Mouse (Mus musculus) CH12.LX (cell line): ENCODE data around the gene Afg3l1. TPM values are rescaled to one million over a fixed set of nuclear protein-coding genes. Genes with fewer than 3 reads are reported as not detected.

Experiments
- DNase-seq: peaks from one replicate; pipeline ENCODE4 v3.0.0-alpha.2; 2013; ENCODE audit errors: extremely low read depth
- H3K27ac ChIP-seq: 2 replicates; pipeline ENCODE4 v1.5.1; 2012; ENCODE audit warnings: low read depth, mild to moderate bottlenecking, control low read depth, moderate library complexity; ENCODE audit not compliant: insufficient read depth
- H3K27me3 ChIP-seq: replicated peaks from 2 replicates; pipeline ENCODE3; 2012; ENCODE audit warnings: inconsistent platforms
- H3K36me3 ChIP-seq, 2 experiments: replicated peaks in 1 of 2; 2 replicates each; pipeline versions ENCODE3 to v1.6.1; 2012; ENCODE audit warnings: inconsistent platforms in 1 of 2, low read length in 1 of 2, mild to moderate bottlenecking in 1 of 2, mixed read lengths in 1 of 2, moderate library complexity in 1 of 2; ENCODE audit not compliant: control insufficient read depth in 1 of 2, insufficient read depth in 1 of 2
- H3K4me1 ChIP-seq, 2 experiments: 2 replicates each; pipeline ENCODE4 v1.6.1; 2012; ENCODE audit warnings: inconsistent platforms in 1 of 2, moderate library complexity in 1 of 2; ENCODE audit not compliant: insufficient read depth in 2 of 2, control insufficient read depth in 1 of 2
- H3K4me2 ChIP-seq: 2 replicates; pipeline ENCODE4 v1.6.1; 2012; ENCODE audit warnings: low read depth, mild to moderate bottlenecking, control low read depth; ENCODE audit not compliant: poor library complexity, insufficient read depth, severe bottlenecking
- H3K4me3 ChIP-seq, 3 experiments: fragments of 150-350 bp in 1 of 3; sonication (generic) in 1 of 3; replicated peaks in 1 of 3; 2 replicates each; pipeline versions ENCODE3 to v1.5.1; 2011 to 2012; ENCODE audit warnings: low read depth in 2 of 3, low read length in 2 of 3, mild to moderate bottlenecking in 2 of 3, moderate library complexity in 2 of 3, control low read depth in 1 of 3, improper control_type of control experiment in 1 of 3, inconsistent platforms in 1 of 3, mixed read lengths in 1 of 3; ENCODE audit not compliant: poor library complexity in 1 of 3
- H3K79me2 ChIP-seq: replicated peaks from 2 replicates; pipeline ENCODE4 v1.6.1; 2012; ENCODE audit warnings: mild to moderate bottlenecking, moderate library complexity; ENCODE audit not compliant: control insufficient read depth, poor library complexity, insufficient read depth, severe bottlenecking; ENCODE audit errors: extremely low read depth
- H3K9ac ChIP-seq: 2 replicates; pipeline ENCODE4 v1.6.1; 2012; ENCODE audit warnings: low read depth, mild to moderate bottlenecking, control low read depth, moderate library complexity; ENCODE audit not compliant: insufficient read depth
- H3K9me3 ChIP-seq: replicated peaks from 2 replicates; pipeline ENCODE3; 2012; ENCODE audit warnings: low read length, inconsistent platforms, mixed read lengths
- E2F4 ChIP-seq: IDR thresholded peaks from 2 replicates; pipeline ENCODE4 v1.6.1; 2011; ENCODE audit warnings: low read depth, low read length, improper control_type of control experiment; ENCODE audit not compliant: insufficient replicate concordance
- ELF1 ChIP-seq: IDR thresholded peaks from 2 replicates; pipeline ENCODE4 v1.6.1; 2014; ENCODE audit warnings: low read depth, mild to moderate bottlenecking, inconsistent platforms, low read length, improper control_type of control experiment
- ETS1 ChIP-seq: conservative IDR thresholded peaks from 2 replicates; pipeline ENCODE4 v1.6.1; 2012; ENCODE audit warnings: low read depth, mild to moderate bottlenecking, inconsistent platforms, low read length, improper control_type of control experiment, moderate library complexity
- IRF4 ChIP-seq: IDR thresholded peaks from 2 replicates; pipeline ENCODE4 v1.6.1; 2014; ENCODE audit warnings: low read depth, mild to moderate bottlenecking, inconsistent platforms, low read length, improper control_type of control experiment
- JUN ChIP-seq: IDR thresholded peaks from 2 replicates; pipeline ENCODE4 v1.6.1; 2011; ENCODE audit warnings: low read depth, mild to moderate bottlenecking, low read length, improper control_type of control experiment, moderate library complexity; ENCODE audit not compliant: insufficient read depth
- JUND ChIP-seq: conservative IDR thresholded peaks from 2 replicates; pipeline ENCODE4 v1.6.1; 2011; ENCODE audit warnings: low read depth, low read length, improper control_type of control experiment
- KAT2A ChIP-seq: IDR thresholded peaks from 2 replicates; pipeline ENCODE4 v1.6.1; 2012; ENCODE audit warnings: low read length, improper control_type of control experiment, inconsistent platforms; ENCODE audit not compliant: insufficient replicate concordance
- MAX ChIP-seq: IDR thresholded peaks from 2 replicates; pipeline ENCODE4 v1.6.1; 2011; ENCODE audit warnings: low read length, improper control_type of control experiment
- MAZ ChIP-seq: IDR thresholded peaks from 2 replicates; pipeline ENCODE4 v1.6.1; 2012; ENCODE audit warnings: low read depth, mild to moderate bottlenecking, inconsistent platforms, low read length, improper control_type of control experiment, moderate library complexity
- MEF2A ChIP-seq: IDR thresholded peaks from 2 replicates; pipeline ENCODE4 v1.6.1; 2014; ENCODE audit warnings: low read depth, mild to moderate bottlenecking, inconsistent platforms, low read length, improper control_type of control experiment, borderline replicate concordance
- MYC ChIP-seq: IDR thresholded peaks from 2 replicates; pipeline ENCODE4 v1.6.1; 2011; ENCODE audit warnings: low read depth, mild to moderate bottlenecking, improper control_type of control experiment, low read length
- NRF1 ChIP-seq: IDR thresholded peaks from 2 replicates; pipeline ENCODE4 v1.6.1; 2014; ENCODE audit warnings: low read depth, mild to moderate bottlenecking, inconsistent platforms, low read length, improper control_type of control experiment, moderate library complexity
- PAX5 ChIP-seq: IDR thresholded peaks from 2 replicates; pipeline ENCODE4 v1.6.1; 2012; ENCODE audit warnings: low read length, inconsistent platforms, mixed read lengths
- POLR2A ChIP-seq: IDR thresholded peaks from 2 replicates; pipeline ENCODE4 v1.6.1; 2011; ENCODE audit warnings: low read depth, mild to moderate bottlenecking, improper control_type of control experiment, low read length
- RAD21 ChIP-seq: IDR thresholded peaks from 2 replicates; pipeline ENCODE4 v1.6.1; 2011; ENCODE audit warnings: low read depth, mild to moderate bottlenecking, low read length, improper control_type of control experiment, moderate library complexity
- RCOR1 ChIP-seq: conservative IDR thresholded peaks from 2 replicates; pipeline ENCODE4 v1.6.1; 2012; ENCODE audit warnings: low read depth, mild to moderate bottlenecking, inconsistent platforms, low read length, improper control_type of control experiment
- SMC3 ChIP-seq: IDR thresholded peaks from 2 replicates; pipeline ENCODE4 v1.6.1; 2011; ENCODE audit warnings: low read depth, low read length, improper control_type of control experiment
- TCF12 ChIP-seq: IDR thresholded peaks from 2 replicates; pipeline ENCODE4 v1.6.1; 2014; ENCODE audit warnings: low read depth, mild to moderate bottlenecking, inconsistent platforms, low read length, improper control_type of control experiment
- USF1 ChIP-seq: IDR thresholded peaks from 2 replicates; pipeline ENCODE4 v1.6.1; 2014; ENCODE audit warnings: low read depth, mild to moderate bottlenecking, inconsistent platforms, low read length, improper control_type of control experiment
- USF2 ChIP-seq: conservative IDR thresholded peaks from 2 replicates; pipeline ENCODE4 v1.6.1; 2011; ENCODE audit warnings: low read depth, low read length, improper control_type of control experiment
- ZKSCAN1 ChIP-seq: IDR thresholded peaks from 2 replicates; pipeline ENCODE4 v1.6.1; 2012; ENCODE audit warnings: low read depth, inconsistent platforms, low read length, improper control_type of control experiment, borderline replicate concordance
- ZMIZ1 ChIP-seq: IDR thresholded peaks from 2 replicates; pipeline ENCODE4 v1.6.1; 2012; ENCODE audit warnings: low read depth, mild to moderate bottlenecking, inconsistent platforms, low read length, improper control_type of control experiment
- ZNF384 ChIP-seq: IDR thresholded peaks from 2 replicates; pipeline ENCODE4 v1.6.1; 2012; ENCODE audit warnings: low read depth, low read length, improper control_type of control experiment, inconsistent platforms
- dilution Hi-C: fragments of 300-500 bp; cut with MboI; formaldehyde crosslinking; loops from 2 replicates; pipeline ENCODE4 v1.14.3; 2020; ENCODE audit warnings: low sequenced_read_pairs; ENCODE audit not compliant: extremely low pct_unique_long_range_greater_than_20kb, extremely low pct_ligation_motif_present
- in situ Hi-C: fragments of 300-500 bp; cut with MboI; formaldehyde crosslinking; loops from 3 replicates; pipeline ENCODE4 v1.14.3; 2019; ENCODE audit warnings: low sequenced_read_pairs, low pct_ligation_motif_present, low pct_unique_long_range_greater_than_20kb, mixed read lengths
- polyA plus RNA-seq: library from polyadenylated mRNA; unstranded; fragments of >175 nt; gene quantifications from 2 replicates; pipeline ENCODE4 v1.2.1, GENCODE M21; 2012; ENCODE audit warnings: low read depth; ENCODE audit not compliant: insufficient read length
- total RNA-seq, 2 experiments: library from RNA; depleted of rRNA; stranded (reverse); fragments of 300-350 nt in 1 of 2; fragments of >200 nt in 1 of 2; gene quantifications; 2 replicates each; pipeline ENCODE4 v1.2.3; 2012 to 2014

Afg3l1 gene
- total and polyA plus RNA-seq, 3 experiments = 20.3 to 47.6 (median 36.0) TPM

DNA sequence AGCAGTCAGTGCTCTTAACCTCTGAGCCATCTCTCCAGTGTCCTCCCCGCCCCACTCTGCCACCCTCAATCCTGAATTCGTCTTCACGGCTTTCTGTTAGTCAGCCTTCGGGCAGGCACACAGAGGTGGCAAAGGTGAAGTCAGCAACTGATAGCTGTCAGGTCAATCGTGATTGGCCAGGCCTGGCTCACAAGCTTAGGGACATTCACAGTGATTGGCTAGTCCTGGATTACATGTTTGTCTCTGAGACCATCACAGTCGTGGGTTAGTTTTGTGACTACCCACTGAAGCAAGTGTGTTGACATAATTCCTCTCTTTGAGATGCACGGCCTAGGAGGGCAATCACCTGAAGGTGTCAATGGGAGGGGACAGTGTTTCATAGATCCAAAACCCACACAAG lies 24.4 kb upstream of the Afg3l1 start:
- Histone ChIP-seq H3K9me3 (no peaks in the 10 kb centered on the region), H3K27me3 (no peaks in the 10 kb centered on the region), H3K4me1 (peaks cover 0 to 3% of the 10 kb centered on the region in 2 experiments; a peak in 1 of 4 replicates), H3K36me3 (peaks cover 35 to 78% of the 10 kb centered on the region in 2 experiments), H3K4me2 (no peak overlapping the region), H3K4me3 (no peak overlapping the region), H3K79me2 (no peaks in the 10 kb centered on the region), H3K9ac (no peak overlapping the region), H3K27ac (no peak overlapping the region)
- TF ChIP-seq POLR2A (no peak), JUND (no peak), MYC (no peak), RAD21 (no peak), ELF1 (no peak), MAZ (no peak), ZMIZ1 (no peak), USF2 (no peak)
- in situ Hi-C loops = no loop called here
- DNase-seq = no peak
- dilution Hi-C loops = no loop called here

DNA sequence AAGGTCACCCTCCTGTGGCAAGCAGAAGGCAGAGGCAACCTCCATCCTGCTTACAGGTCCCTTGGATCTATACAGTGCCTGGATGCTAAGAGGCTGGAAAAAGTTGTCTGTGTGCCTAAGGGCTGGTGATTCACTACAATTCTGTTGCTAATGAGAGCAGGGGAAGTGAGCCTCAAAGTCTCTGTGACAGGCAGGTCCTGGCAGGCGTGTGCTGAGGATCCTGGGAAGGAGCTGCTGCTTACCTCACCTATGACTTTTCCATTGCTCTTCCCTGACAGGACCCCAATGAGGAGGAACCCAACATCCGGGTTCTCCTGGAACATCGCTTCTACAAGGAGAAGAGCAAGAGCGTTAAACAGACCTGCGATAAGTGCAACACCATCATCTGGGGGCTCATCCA lies 23.8 kb upstream of the Afg3l1 start:
- DNase-seq = no peak
- H3K9me3 ChIP-seq = no peaks in the 10 kb centered on the region
- dilution Hi-C loops = no loop called here
- TF ChIP-seq POLR2A = no peak
- TF ChIP-seq ZNF384 = no peak
- TF ChIP-seq MAX = no peak
- TF ChIP-seq ETS1 = no peak
- no peak for TF ChIP-seq TCF12
- no peak for TF ChIP-seq E2F4
- TF ChIP-seq IRF4 = no peak
- no peak for TF ChIP-seq MEF2A
- TF ChIP-seq, all 38 proteins: peak for 0
- Histone ChIP-seq H3K4me3 (no peak overlapping the region), H3K4me1 (peaks cover 0 to 3% of the 10 kb centered on the region in 2 experiments; a peak in 1 of 4 replicates), H3K36me3 (peaks cover 38 to 80% of the 10 kb centered on the region in 2 experiments), H3K79me2 (no peaks in the 10 kb centered on the region), H3K4me2 (no peak overlapping the region), H3K27me3 (no peaks in the 10 kb centered on the region), H3K27ac (no peak overlapping the region), H3K9ac (no peak overlapping the region)
- in situ Hi-C loops = no loop called here

DNA sequence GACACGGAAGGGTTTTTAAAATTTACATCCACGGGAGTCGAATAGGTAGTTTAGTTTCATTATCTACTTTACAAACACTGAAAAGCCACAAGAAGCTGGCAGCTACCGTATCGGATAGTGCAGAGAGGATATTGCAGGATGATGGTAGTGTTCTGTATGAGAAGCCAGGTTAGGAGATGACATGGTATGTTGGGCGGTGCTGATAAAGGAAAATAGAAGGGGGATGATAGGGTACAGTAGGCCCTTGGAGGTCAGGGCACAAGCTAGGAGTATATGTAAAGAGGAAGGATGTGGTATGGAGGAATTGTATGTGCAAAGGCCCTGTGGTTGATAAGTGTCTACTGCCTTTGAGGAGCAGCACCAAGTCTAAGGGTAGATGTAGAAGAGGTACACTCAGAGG lies 23.1 kb upstream of the Afg3l1 start:
- H3K4me2 ChIP-seq = no peak overlapping the region
- dilution Hi-C loops (no loop called here), in situ Hi-C loops (no loop called here)

More for the DNA sequence above, 23.1 kb upstream of the Afg3l1 start:
- Histone ChIP-seq H3K36me3 (peaks cover 44 to 82% of the 10 kb centered on the region in 2 experiments), H3K79me2 (no peaks in the 10 kb centered on the region), H3K27me3 (no peaks in the 10 kb centered on the region), H3K4me3 (no peak overlapping the region), H3K9me3 (no peaks in the 10 kb centered on the region), H3K4me1 (peaks cover 0 to 3% of the 10 kb centered on the region in 2 experiments; a peak in 1 of 4 replicates), H3K27ac (no peak overlapping the region), H3K9ac (no peak overlapping the region)
- TF ChIP-seq USF1 (no peak), RCOR1 (no peak), PAX5 (no peak), JUN (no peak), ZKSCAN1 (no peak), NRF1 (no peak), RAD21 (no peak), KAT2A (no peak), SMC3 (no peak)
- no peak for DNase-seq
